Mouse (Mus musculus) MEL (cell line): ENCODE results near the gene Fam155a. TPM values are rescaled to one million over a fixed set of nuclear protein-coding genes. Genes with fewer than 3 reads are reported as not detected.

Source experiments
- DNase-seq: peaks from one replicate; pipeline ENCODE4 v3.0.0; 2011; ENCODE audit warnings: low read depth, low spot score
- H3K27ac ChIP-seq: 2 replicates; pipeline ENCODE4 v1.5.1; 2012; ENCODE audit warnings: low read depth, mild to moderate bottlenecking, control low read depth, low read length, moderate library complexity; ENCODE audit not compliant: control insufficient read depth
- H3K27me3 ChIP-seq, 2 experiments: fragments of 150-350 bp in 1 of 2; sonication (generic) in 1 of 2; 2 replicates each; pipeline ENCODE4 v1.6.1; 2012; ENCODE audit warnings: low read length in 2 of 2, mild to moderate bottlenecking in 2 of 2, improper control_type of control experiment in 1 of 2, moderate library complexity in 1 of 2; ENCODE audit not compliant: insufficient read depth in 2 of 2, control insufficient read depth in 1 of 2
- H3K36me3 ChIP-seq, 2 experiments: 2 replicates each; pipeline ENCODE4 v1.6.1; 2012 to 2014; ENCODE audit warnings: low read length in 2 of 2, improper control_type of control experiment in 1 of 2, inconsistent platforms in 1 of 2, mild to moderate bottlenecking in 1 of 2; ENCODE audit not compliant: insufficient read depth in 2 of 2, control insufficient read depth in 1 of 2
- H3K4me1 ChIP-seq, 2 experiments: fragments of 150-350 bp in 1 of 2; sonication (generic) in 1 of 2; 2 replicates each; pipeline ENCODE4 v1.6.1; 2012; ENCODE audit warnings: low read length in 2 of 2, improper control_type of control experiment in 1 of 2, mild to moderate bottlenecking in 1 of 2; ENCODE audit not compliant: insufficient read depth in 2 of 2, control insufficient read depth in 1 of 2
- H3K4me3 ChIP-seq, 2 experiments: fragments of 150-350 bp in 1 of 2; sonication (generic) in 1 of 2; 2 replicates each; pipeline ENCODE4 v1.5.1; 2012; ENCODE audit warnings: low read depth in 2 of 2, low read length in 2 of 2, mild to moderate bottlenecking in 2 of 2, moderate library complexity in 2 of 2, control low read depth in 1 of 2, improper control_type of control experiment in 1 of 2; ENCODE audit not compliant: control insufficient read depth in 1 of 2, insufficient read depth in 1 of 2
- H3K79me2 ChIP-seq: 2 replicates; pipeline ENCODE4 v1.6.1; 2012; ENCODE audit warnings: mild to moderate bottlenecking, low read length, moderate library complexity; ENCODE audit not compliant: control insufficient read depth, poor library complexity, insufficient read depth
- H3K9ac ChIP-seq: 2 replicates; pipeline ENCODE4 v1.6.1; 2012; ENCODE audit warnings: low read depth, mild to moderate bottlenecking, control low read depth, low read length, moderate library complexity; ENCODE audit not compliant: control insufficient read depth, poor library complexity, severe bottlenecking
- H3K9me3 ChIP-seq: fragments of 150-350 bp; sonication (generic); replicated peaks from 2 replicates; pipeline ENCODE4 v1.6.1; 2012; ENCODE audit warnings: mild to moderate bottlenecking, low read length, improper control_type of control experiment, moderate library complexity; ENCODE audit not compliant: insufficient read depth
- BHLHE40 ChIP-seq: IDR thresholded peaks from 2 replicates; pipeline ENCODE4 v1.6.1; 2012; ENCODE audit warnings: low read depth, mild to moderate bottlenecking, inconsistent platforms, low read length, improper control_type of control experiment, borderline replicate concordance
- CHD2 ChIP-seq: IDR thresholded peaks from 2 replicates; pipeline ENCODE4 v1.6.1; 2011; ENCODE audit warnings: low read length, improper control_type of control experiment
- E2F4 ChIP-seq: IDR thresholded peaks from 2 replicates; pipeline ENCODE4 v1.6.1; 2011; ENCODE audit warnings: low read depth, low read length, improper control_type of control experiment, borderline replicate concordance
- ELF1 ChIP-seq: IDR thresholded peaks from 2 replicates; pipeline ENCODE4 v1.6.1; 2014; ENCODE audit warnings: low read depth, mild to moderate bottlenecking, inconsistent platforms, low read length, improper control_type of control experiment, moderate library complexity
- EP300 ChIP-seq, 2 experiments: IDR thresholded peaks; 2 replicates each; pipeline ENCODE4 v1.6.1; 2011; ENCODE audit warnings: improper control_type of control experiment in 2 of 2, low read length in 2 of 2, low read depth in 1 of 2, mild to moderate bottlenecking in 1 of 2
- ETS1 ChIP-seq: IDR thresholded peaks from 2 replicates; pipeline ENCODE4 v1.6.1; 2012; ENCODE audit warnings: low read depth, mild to moderate bottlenecking, inconsistent platforms, low read length, improper control_type of control experiment, moderate library complexity
- GABPA ChIP-seq: IDR thresholded peaks from 2 replicates; pipeline ENCODE4 v1.6.1; 2012; ENCODE audit warnings: low read depth, mild to moderate bottlenecking, inconsistent platforms, low read length, improper control_type of control experiment, moderate library complexity
- GATA1 ChIP-seq: IDR thresholded peaks from 2 replicates; pipeline ENCODE4 v1.6.1; 2011; ENCODE audit warnings: low read depth, low read length, improper control_type of control experiment
- JUND ChIP-seq: IDR thresholded peaks from 2 replicates; pipeline ENCODE4 v1.6.1; 2011; ENCODE audit warnings: low read depth, mild to moderate bottlenecking, improper control_type of control experiment, low read length
- MAX ChIP-seq: IDR thresholded peaks from 2 replicates; pipeline ENCODE4 v1.6.1; 2011; ENCODE audit warnings: low read length, improper control_type of control experiment
- MEF2A ChIP-seq: IDR thresholded peaks from 2 replicates; pipeline ENCODE4 v1.6.1; 2014; ENCODE audit warnings: low read depth, mild to moderate bottlenecking, inconsistent platforms, low read length, improper control_type of control experiment; ENCODE audit not compliant: poor library complexity, insufficient replicate concordance, severe bottlenecking; ENCODE audit errors: extremely low read depth
- MYC ChIP-seq: IDR thresholded peaks from 2 replicates; pipeline ENCODE4 v1.6.1; 2011; ENCODE audit warnings: low read depth, mild to moderate bottlenecking, low read length, improper control_type of control experiment, moderate library complexity
- POLR2A ChIP-seq, 2 experiments: IDR thresholded peaks; 2 replicates each; pipeline ENCODE4 v1.6.1; 2011 to 2012; ENCODE audit warnings: low read length in 2 of 2, mild to moderate bottlenecking in 2 of 2, control low read depth in 1 of 2, improper control_type of control experiment in 1 of 2, low read depth in 1 of 2, moderate library complexity in 1 of 2; ENCODE audit not compliant: control insufficient read depth in 1 of 2, insufficient read depth in 1 of 2, poor library complexity in 1 of 2
- POLR2AphosphoS2 ChIP-seq: IDR thresholded peaks from 2 replicates; pipeline ENCODE4 v1.6.1; 2011; ENCODE audit warnings: low read length, improper control_type of control experiment
- RCOR1 ChIP-seq: IDR thresholded peaks from 2 replicates; pipeline ENCODE4 v1.6.1; 2012; ENCODE audit warnings: low read depth, mild to moderate bottlenecking, inconsistent platforms, low read length, improper control_type of control experiment
- SMC3 ChIP-seq: IDR thresholded peaks from 2 replicates; pipeline ENCODE4 v1.6.1; 2011; ENCODE audit warnings: low read depth, low read length, improper control_type of control experiment
- TAL1 ChIP-seq: IDR thresholded peaks from 2 replicates; pipeline ENCODE4 v1.6.1; 2012; ENCODE audit warnings: mild to moderate bottlenecking, inconsistent platforms, low read length, moderate library complexity, mixed read lengths
- TBP ChIP-seq: IDR thresholded peaks from 2 replicates; pipeline ENCODE4 v1.8.0; 2011; ENCODE audit warnings: low read depth, low read length, improper control_type of control experiment
- UBTF ChIP-seq: IDR thresholded peaks from 2 replicates; pipeline ENCODE4 v1.6.1; 2012; ENCODE audit warnings: low read depth, mild to moderate bottlenecking, inconsistent platforms, low read length, improper control_type of control experiment, moderate library complexity, borderline replicate concordance; ENCODE audit not compliant: insufficient read depth
- USF1 ChIP-seq: IDR thresholded peaks from 2 replicates; pipeline ENCODE4 v1.6.1; 2014; ENCODE audit warnings: low read depth, mild to moderate bottlenecking, inconsistent platforms, low read length, improper control_type of control experiment, moderate library complexity
- polyA plus RNA-seq, 2 experiments: library from polyadenylated mRNA; stranded (reverse) in 1 of 2; unstranded in 1 of 2; fragments of >175 nt in 1 of 2; fragments of >200 nt in 1 of 2; gene quantifications; 2 replicates each; pipeline versions ENCODE4 v1.2.1 to v1.2.4; 2012; ENCODE audit warnings: low replicate concordance in 2 of 2, low read depth in 1 of 2; ENCODE audit not compliant: insufficient read length in 2 of 2, insufficient read depth in 1 of 2, missing spikeins in 1 of 2
- total RNA-seq: library from RNA; depleted of rRNA; stranded (reverse); fragments of 300-350 nt; gene quantifications from 2 replicates; pipeline ENCODE4 v1.2.3, GENCODE M21; 2012

Gene Fam155a
- total and polyA plus RNA-seq, 3 experiments: not detected

DNA sequence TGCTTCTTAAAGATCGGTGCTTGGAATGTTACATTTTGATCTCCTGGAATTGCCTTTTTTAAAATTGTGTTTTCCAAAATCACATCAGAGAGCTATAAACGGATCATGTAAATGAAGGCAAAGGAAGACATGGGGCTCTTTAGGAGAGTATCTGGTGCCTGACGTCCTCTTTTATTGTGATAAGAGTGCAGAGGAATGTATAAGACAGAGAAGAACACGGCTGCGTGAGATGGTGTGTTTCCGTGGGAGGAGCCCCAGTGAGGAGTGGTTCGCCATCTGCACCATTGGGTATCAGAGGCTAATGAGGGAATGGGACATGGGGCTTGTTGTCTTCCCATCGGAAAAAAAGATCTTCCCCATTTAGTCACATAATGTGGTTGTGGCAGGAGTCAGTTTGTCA, 506.6 kb downstream of the Fam155a start:
- Histone ChIP-seq H3K9me3 (no peaks in the 10 kb centered on the region), H3K27me3 (no peaks in the 10 kb centered on the region), H3K27ac (no peak overlapping the region), H3K4me3 (no peak overlapping the region), H3K4me1 (no peaks in the 10 kb centered on the region), H3K9ac (no peak overlapping the region), H3K79me2 (no peaks in the 10 kb centered on the region), H3K36me3 (no peaks in the 10 kb centered on the region)
- no peak for DNase-seq
- TF ChIP-seq JUND (no peak), POLR2AphosphoS2 (no peak), RCOR1 (no peak), UBTF (no peak), ETS1 (no peak), E2F4 (no peak), GABPA (no peak)

GRCm38 (mm10) chr8:9261527-9261926, 509.4 kb downstream of the Fam155a start:
- DNase-seq: no peak
- H3K9ac ChIP-seq: no peak overlapping the region
- H3K27me3 ChIP-seq: no peaks in the 10 kb centered on the region
- TF ChIP-seq BHLHE40 (no peak), POLR2AphosphoS2 (no peak), CHD2 (no peak)
- no peaks in the 10 kb centered on the region for H3K79me2 ChIP-seq
- H3K27ac ChIP-seq: no peak overlapping the region
- H3K4me1 ChIP-seq: no peaks in the 10 kb centered on the region
- no peaks in the 10 kb centered on the region for H3K9me3 ChIP-seq
- H3K4me3 ChIP-seq: no peak overlapping the region
- no peaks in the 10 kb centered on the region for H3K36me3 ChIP-seq

- H3K27me3 ChIP-seq: no peaks in the 10 kb centered on the region
- no peak overlapping the region for H3K27ac ChIP-seq
- DNase-seq: no peak
- no peaks in the 10 kb centered on the region for H3K36me3 ChIP-seq
- H3K9me3 ChIP-seq: no peaks in the 10 kb centered on the region
- H3K4me3 ChIP-seq: no peak overlapping the region
- no peaks in the 10 kb centered on the region for H3K79me2 ChIP-seq
- H3K9ac ChIP-seq: no peak overlapping the region
- H3K4me1 ChIP-seq: no peaks in the 10 kb centered on the region
- TF ChIP-seq SMC3 (no peak), ETS1 (no peak), GATA1 (no peak), TBP (no peak), MAX (no peak), MEF2A (no peak), MYC (no peak), POLR2A (IDR thresholded peaks at IDR 0.05; ENCODE audit: control insufficient read depth in 1 of 2, insufficient read depth in 1 of 2, low read depth in 1 of 2, low read length in 2 of 2, poor library complexity in 1 of 2) (no peak), USF1 (no peak), ELF1 (no peak), UBTF (no peak), EP300 (IDR thresholded peaks at IDR 0.05; ENCODE audit: low read depth in 1 of 2, low read length in 2 of 2) (no peak), TAL1 (no peak)
These were observed 515.6 kb downstream of the Fam155a start for GRCm38 (mm10) chr8:9255316-9255715.
